Mouse (Mus musculus): ENCODE results near the gene Efna2. TPM values are rescaled to one million over a fixed set of nuclear protein-coding genes. Genes with fewer than 3 reads are reported as not detected.

Gene Efna2
- polyA plus RNA-seq, 1 experiment from 2014 or later: 51.3 TPM

- peak overlapping the region; percentile 33 for H3K4me3 ChIP-seq (ENCODE audit: low read depth, low read length)
- H3K27ac ChIP-seq (replicated peaks; ENCODE audit: low read depth, low read length): no peak overlapping the region
- DNase-seq (ENCODE audit: low spot score): no peak
- H3K36me3 ChIP-seq (ENCODE audit: control insufficient read depth, insufficient read depth, low read length): peaks cover 19% of the 10 kb centered on the region
- peaks cover 18% of the 10 kb centered on the region for H3K4me1 ChIP-seq (ENCODE audit: control insufficient read depth, insufficient read depth, low read length)
- H3K27me3 ChIP-seq (ENCODE audit: control insufficient read depth, insufficient read depth, low read length): no peaks in the 10 kb centered on the region
- 14% methylated on average over 11 of the region's 11 CpGs for WGBS
- ATAC-seq (ENCODE audit: insufficient number of reproducible peaks, low FRiP score, low TSS enrichment, low read depth): no peak
- no peaks in the 10 kb centered on the region for H3K9me3 ChIP-seq (ENCODE audit: control insufficient read depth, low read length)
- H3K4me2 ChIP-seq (ENCODE audit: low read depth, severe bottlenecking): peak overlapping the region; percentile 46
- H3K9ac ChIP-seq (ENCODE audit: low read length): peak overlapping the region; percentile 47
Measured at GRCm38 (mm10) chr10:80173358-80173757, 5.9 kb upstream of the Efna2 start.

- DNase-seq (ENCODE audit: low spot score) (no peak), ATAC-seq (ENCODE audit: insufficient number of reproducible peaks, low FRiP score, low TSS enrichment, low read depth) (no peak)
- Histone ChIP-seq H3K36me3 (ENCODE audit: control insufficient read depth, insufficient read depth, low read length) (peaks cover 19% of the 10 kb centered on the region), H3K4me3 (ENCODE audit: low read depth, low read length) (no peak overlapping the region), H3K9me3 (ENCODE audit: control insufficient read depth, low read length) (no peaks in the 10 kb centered on the region), H3K27ac (replicated peaks; ENCODE audit: low read depth, low read length) (no peak overlapping the region), H3K4me1 (ENCODE audit: control insufficient read depth, insufficient read depth, low read length) (peaks cover 10% of the 10 kb centered on the region; the same call in 1 of the 2 replicates), H3K9ac (ENCODE audit: low read length) (no peak overlapping the region; the same call in 1 of the 2 replicates), H3K4me2 (ENCODE audit: low read depth, severe bottlenecking) (no peak overlapping the region), H3K27me3 (ENCODE audit: control insufficient read depth, insufficient read depth, low read length) (no peaks in the 10 kb centered on the region)
- 88% methylated on average over 10 of the region's 10 CpGs for WGBS
Measured at GRCm38 (mm10) chr10:80173955-80174640, 5.2 kb upstream of the Efna2 start.

- Histone ChIP-seq H3K4me1 (ENCODE audit: control insufficient read depth, insufficient read depth, low read length) (peaks cover 7% of the 10 kb centered on the region; the same call in 1 of the 2 replicates), H3K9me3 (ENCODE audit: control insufficient read depth, low read length) (no peaks in the 10 kb centered on the region), H3K4me3 (ENCODE audit: low read depth, low read length) (no peak overlapping the region), H3K27me3 (ENCODE audit: control insufficient read depth, insufficient read depth, low read length) (no peaks in the 10 kb centered on the region), H3K36me3 (ENCODE audit: control insufficient read depth, insufficient read depth, low read length) (peaks cover 19% of the 10 kb centered on the region), H3K9ac (ENCODE audit: low read length) (no peak overlapping the region), H3K4me2 (ENCODE audit: low read depth, severe bottlenecking) (no peak overlapping the region), H3K27ac (replicated peaks; ENCODE audit: low read depth, low read length) (no peak overlapping the region)
- 63% methylated on average over 2 of the region's 2 CpGs for WGBS
- ATAC-seq (ENCODE audit: insufficient number of reproducible peaks, low FRiP score, low TSS enrichment, low read depth): no peak
- peak; percentile 68 for DNase-seq (ENCODE audit: low spot score)
Measured at GRCm38 (mm10) chr10:80174705-80175104, 4.6 kb upstream of the Efna2 start.

- Histone ChIP-seq H3K27ac (replicated peaks; ENCODE audit: low read depth, low read length) (no peak overlapping the region), H3K36me3 (ENCODE audit: control insufficient read depth, insufficient read depth, low read length) (peaks cover 9% of the 10 kb centered on the region), H3K27me3 (ENCODE audit: control insufficient read depth, insufficient read depth, low read length) (no peaks in the 10 kb centered on the region), H3K9me3 (ENCODE audit: control insufficient read depth, low read length) (no peaks in the 10 kb centered on the region), H3K4me1 (ENCODE audit: control insufficient read depth, insufficient read depth, low read length) (peaks cover 9% of the 10 kb centered on the region; the same call in 1 of the 2 replicates), H3K4me3 (ENCODE audit: low read depth, low read length) (no peak overlapping the region), H3K9ac (ENCODE audit: low read length) (no peak overlapping the region; the same call in 1 of the 2 replicates), H3K4me2 (ENCODE audit: low read depth, severe bottlenecking) (no peak overlapping the region)
- ATAC-seq (ENCODE audit: insufficient number of reproducible peaks, low FRiP score, low TSS enrichment, low read depth): 0 out of 2 replicates have a peak, but pooled peaks have one; percentile 14
- 24% methylated on average over 4 of the region's 4 CpGs for WGBS
- DNase-seq (ENCODE audit: low spot score): peak; percentile 62
Measured at GRCm38 (mm10) chr10:80175536-80176269, 3.6 kb upstream of the Efna2 start.

- H3K27ac ChIP-seq (replicated peaks; ENCODE audit: low read depth, low read length): no peak overlapping the region
- no peak overlapping the region for H3K4me3 ChIP-seq (ENCODE audit: low read depth, low read length)
- H3K27me3 ChIP-seq (ENCODE audit: control insufficient read depth, insufficient read depth, low read length): no peaks in the 10 kb centered on the region
- peaks cover 15% of the 10 kb centered on the region; the same call in 1 of the 2 replicates for H3K4me1 ChIP-seq (ENCODE audit: control insufficient read depth, insufficient read depth, low read length)
- DNase-seq (ENCODE audit: low spot score) (no peak), ATAC-seq (ENCODE audit: insufficient number of reproducible peaks, low FRiP score, low TSS enrichment, low read depth) (no peak)
- peaks cover 6% of the 10 kb centered on the region for H3K36me3 ChIP-seq (ENCODE audit: control insufficient read depth, insufficient read depth, low read length)
- no peak overlapping the region for H3K9ac ChIP-seq (ENCODE audit: low read length)
- 0 out of 2 replicates have a peak overlapping the region, but pooled peaks have one; percentile 3 for H3K4me2 ChIP-seq (ENCODE audit: low read depth, severe bottlenecking)
- WGBS: 82% methylated on average over 5 of the region's 5 CpGs
- H3K9me3 ChIP-seq (ENCODE audit: control insufficient read depth, low read length): no peaks in the 10 kb centered on the region
Measured at GRCm38 (mm10) chr10:80176270-80176834, 2.9 kb upstream of the Efna2 start.

- Histone ChIP-seq H3K4me3 (ENCODE audit: low read depth, low read length) (no peak overlapping the region), H3K4me1 (ENCODE audit: control insufficient read depth, insufficient read depth, low read length) (peaks cover 13% of the 10 kb centered on the region; the same call in 1 of the 2 replicates), H3K36me3 (ENCODE audit: control insufficient read depth, insufficient read depth, low read length) (no peaks in the 10 kb centered on the region), H3K9ac (ENCODE audit: low read length) (no peak overlapping the region), H3K4me2 (ENCODE audit: low read depth, severe bottlenecking) (no peak overlapping the region), H3K27ac (replicated peaks; ENCODE audit: low read depth, low read length) (no peak overlapping the region), H3K27me3 (ENCODE audit: control insufficient read depth, insufficient read depth, low read length) (no peaks in the 10 kb centered on the region), H3K9me3 (ENCODE audit: control insufficient read depth, low read length) (no peaks in the 10 kb centered on the region)
- DNase-seq (ENCODE audit: low spot score) (no peak), ATAC-seq (ENCODE audit: insufficient number of reproducible peaks, low FRiP score, low TSS enrichment, low read depth) (no peak)
- WGBS: 74% methylated on average over 7 of the region's 7 CpGs
Measured at GRCm38 (mm10) chr10:80177441-80178279, 1.6 kb upstream of the Efna2 start.

GRCm38 (mm10) chr10:80180288-80180687, 1.0 kb downstream of the Efna2 start:
- no peak for ATAC-seq (ENCODE audit: insufficient number of reproducible peaks, low FRiP score, low TSS enrichment, low read depth)
- peaks cover 16% of the 10 kb centered on the region for H3K4me1 ChIP-seq (ENCODE audit: control insufficient read depth, insufficient read depth, low read length)
- 40% methylated on average over 6 of the region's 6 CpGs for whole genome bisulfite sequencing

GRCm38 (mm10) chr10:80180823-80181222, 1.5 kb downstream of the Efna2 start:
- Histone ChIP-seq H3K9ac (ENCODE audit: low read length) (peak overlapping the region; percentile 97), H3K4me3 (ENCODE audit: low read depth, low read length) (peak overlapping the region; percentile 85), H3K27me3 (ENCODE audit: control insufficient read depth, insufficient read depth, low read length) (no peaks in the 10 kb centered on the region), H3K4me2 (ENCODE audit: low read depth, severe bottlenecking) (peak overlapping the region; percentile 55), H3K36me3 (ENCODE audit: control insufficient read depth, insufficient read depth, low read length) (no peaks in the 10 kb centered on the region), H3K9me3 (ENCODE audit: control insufficient read depth, low read length) (no peaks in the 10 kb centered on the region), H3K4me1 (ENCODE audit: control insufficient read depth, insufficient read depth, low read length) (peaks cover 14% of the 10 kb centered on the region), H3K27ac (replicated peaks; ENCODE audit: low read depth, low read length) (peak overlapping the region; percentile 82)
- ATAC-seq (ENCODE audit: insufficient number of reproducible peaks, low FRiP score, low TSS enrichment, low read depth) (no peak), DNase-seq (ENCODE audit: low spot score) (peak; percentile 65)
- 11% methylated on average over 5 of the region's 5 CpGs for WGBS

More at GRCm38 (mm10) chr10:80180288-80180687, 1.0 kb downstream of the Efna2 start:
- no peaks in the 10 kb centered on the region for H3K27me3 ChIP-seq (ENCODE audit: control insufficient read depth, insufficient read depth, low read length)
- H3K4me3 ChIP-seq (ENCODE audit: low read depth, low read length): peak overlapping the region; percentile 85
- H3K9ac ChIP-seq (ENCODE audit: low read length): peak overlapping the region; percentile 97
- peak overlapping the region; percentile 82 for H3K27ac ChIP-seq (replicated peaks; ENCODE audit: low read depth, low read length)
- H3K4me2 ChIP-seq (ENCODE audit: low read depth, severe bottlenecking): peak overlapping the region; percentile 55
- DNase-seq (ENCODE audit: low spot score): no peak
- H3K9me3 ChIP-seq (ENCODE audit: control insufficient read depth, low read length): no peaks in the 10 kb centered on the region
- no peaks in the 10 kb centered on the region for H3K36me3 ChIP-seq (ENCODE audit: control insufficient read depth, insufficient read depth, low read length)

Measured in limb, embryonic 11.5 days (tissue).